Mouse (Mus musculus): Measurements from ENCODE around the gene Ppp4r3b.

Gene Ppp4r3b

DNA sequence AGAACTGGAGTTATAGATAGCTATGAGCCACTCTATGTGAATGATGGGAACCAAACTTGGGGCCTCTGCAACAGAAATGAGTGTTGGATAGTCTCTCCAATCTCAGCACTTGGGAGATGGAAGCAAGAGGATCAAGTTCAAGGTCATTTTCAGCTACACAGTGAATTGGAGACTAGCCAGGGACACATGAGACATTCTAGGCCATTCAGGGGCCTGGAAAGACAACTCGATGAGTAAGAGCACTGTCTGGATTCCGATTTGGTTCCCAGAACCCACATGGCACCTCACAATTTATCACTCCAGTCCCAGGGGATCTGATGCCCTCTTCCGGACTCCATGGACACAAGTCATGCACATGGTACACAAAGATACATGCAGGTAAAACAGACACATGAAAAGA, 65.9 kb downstream of the Ppp4r3b start:
- no peak for DNase-seq

DNA sequence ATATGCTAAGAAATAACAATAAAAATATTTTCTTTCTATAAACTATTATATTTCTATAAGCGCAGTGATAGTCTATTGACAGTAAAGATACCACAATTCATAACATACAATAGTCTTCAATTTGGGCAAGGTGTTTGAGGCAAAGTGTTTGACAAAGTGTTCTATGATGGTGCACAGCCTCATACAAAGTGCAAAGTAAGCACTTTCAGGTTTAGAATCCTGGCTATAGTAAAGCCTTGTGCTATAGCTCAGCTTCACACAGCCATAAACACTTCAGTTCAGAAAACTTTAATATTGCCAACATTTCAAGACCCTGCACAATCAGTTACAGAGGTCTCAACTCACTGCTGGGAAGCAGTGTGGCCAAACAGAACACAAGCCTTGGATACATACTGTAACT, 66.7 kb downstream of the Ppp4r3b start:
- DNase-seq, result no peak

DNA sequence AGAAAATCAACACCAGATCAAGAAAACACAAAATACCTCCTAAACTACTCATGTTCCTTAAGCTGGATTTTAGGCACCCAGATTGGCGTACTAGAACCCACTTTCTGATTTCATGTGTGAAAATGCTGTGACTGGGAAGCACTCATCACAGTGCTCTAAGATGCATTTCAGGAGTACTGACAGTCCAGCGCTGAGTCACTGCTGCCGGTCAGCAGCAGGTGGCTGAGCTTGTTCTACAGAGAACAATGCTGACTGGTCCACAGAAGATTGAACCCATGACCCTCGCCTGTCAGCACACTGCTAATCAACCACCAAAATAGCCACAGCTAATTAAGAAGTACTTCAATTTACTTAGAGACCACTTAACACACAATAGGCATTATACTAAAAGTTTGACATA, 69.3 kb downstream of the Ppp4r3b start:
- DNase-seq, result no peak

DNA sequence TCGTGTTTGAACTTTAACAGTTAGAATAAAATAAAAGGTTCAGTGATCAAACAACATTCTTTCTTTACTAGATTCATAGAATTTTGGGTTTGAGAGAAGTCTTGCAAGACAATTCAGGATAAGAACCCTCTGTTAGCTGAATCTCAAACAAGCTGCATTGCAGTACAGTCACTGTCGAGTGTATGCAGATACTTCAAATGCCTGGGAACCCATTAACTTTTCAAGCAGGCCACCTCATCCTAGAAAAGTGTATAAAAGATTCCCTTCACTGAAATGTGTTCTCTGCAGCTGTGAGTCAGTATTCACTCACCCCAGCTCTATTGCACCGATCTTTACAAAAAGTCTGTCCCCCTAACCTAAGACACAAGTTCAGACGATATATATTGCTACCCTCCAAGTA, 73.3 kb downstream of the Ppp4r3b start:
- no peak for DNase-seq

DNA sequence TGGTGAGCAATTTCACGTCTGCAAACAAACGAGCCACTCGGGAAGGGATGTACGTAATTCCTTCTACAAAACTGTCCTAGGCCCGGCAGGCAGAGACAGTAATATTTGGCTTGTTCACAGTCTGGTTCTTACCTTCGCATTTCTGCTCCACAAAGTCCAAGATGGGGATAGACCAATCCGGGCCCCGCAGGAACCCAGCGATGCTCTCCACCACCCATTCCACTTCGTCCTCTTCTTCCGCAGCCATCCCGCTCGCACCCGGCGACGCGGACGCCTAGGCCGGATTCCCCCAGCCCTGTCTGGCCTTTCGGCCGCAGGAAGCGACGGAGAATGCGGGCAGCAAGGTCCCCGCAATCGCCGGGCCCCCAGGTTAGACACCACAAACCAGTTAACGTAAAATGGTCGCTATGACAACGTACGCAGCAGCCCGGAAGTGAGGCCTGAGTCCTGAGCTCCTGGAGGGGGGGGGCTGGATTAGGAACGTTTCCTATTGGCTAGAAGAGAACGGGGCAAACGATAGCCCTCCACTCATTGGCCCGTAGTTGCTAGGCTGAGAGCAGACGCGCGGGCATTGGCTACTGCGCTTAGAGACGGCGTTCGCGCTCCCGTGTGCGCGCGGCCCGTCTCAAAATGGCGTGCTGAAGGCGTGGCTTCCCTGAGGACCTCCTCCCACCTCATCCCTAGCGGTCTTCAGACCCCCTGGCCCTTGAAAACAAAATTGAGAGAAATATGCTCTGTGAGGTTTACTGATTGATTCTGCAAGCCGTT, 74.4 kb downstream of the Ppp4r3b start, which contains the start of gene Cfap36:
TSS of gene Cfap36 (minus strand) at position 527 of the 768 bp plus-strand sequence.
- DNase-seq, result peak; percentile 92 to 96

DNA sequence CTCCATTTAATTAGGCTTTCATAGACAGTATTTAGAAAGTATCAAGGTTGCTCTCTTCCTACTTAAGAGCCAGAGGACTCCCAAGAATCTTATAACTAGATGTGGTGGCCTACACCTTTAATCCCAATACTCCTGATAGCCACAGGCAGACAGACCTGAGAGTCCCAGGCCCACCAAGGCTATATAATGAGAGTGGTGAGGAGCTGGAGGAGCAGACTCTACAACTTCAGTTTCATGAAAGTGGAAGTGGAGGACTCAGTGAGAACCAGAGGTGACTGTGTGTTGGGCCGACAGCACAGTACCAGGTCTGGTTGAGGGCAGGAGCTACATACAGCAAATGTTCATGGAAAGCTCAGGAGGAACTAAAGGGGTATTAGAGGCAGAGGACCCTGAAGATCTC, 75.0 kb downstream of the Ppp4r3b start:
- DNase-seq, result peak in 1 of 2 experiments; percentile 7

DNA sequence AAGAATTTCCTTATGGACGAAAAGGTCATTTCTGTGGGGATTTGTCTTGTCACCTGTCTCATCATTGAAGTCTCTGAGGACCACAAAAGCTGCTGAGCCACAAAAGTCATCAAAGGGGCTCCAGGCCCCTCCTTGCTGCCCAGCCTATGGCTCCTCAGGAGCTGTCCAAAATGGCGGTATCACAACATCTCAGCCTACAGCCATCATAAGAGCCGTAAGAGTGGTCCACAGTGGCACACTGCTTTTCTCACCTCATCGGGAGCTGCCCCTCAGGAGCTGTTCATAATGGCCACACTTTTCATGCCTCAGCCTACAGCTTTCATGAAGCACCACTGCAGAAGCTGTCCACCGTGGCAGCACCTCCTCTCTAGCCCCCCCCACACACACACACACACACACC, 75.7 kb downstream of the Ppp4r3b start:
- no peak for DNase-seq

DNA sequence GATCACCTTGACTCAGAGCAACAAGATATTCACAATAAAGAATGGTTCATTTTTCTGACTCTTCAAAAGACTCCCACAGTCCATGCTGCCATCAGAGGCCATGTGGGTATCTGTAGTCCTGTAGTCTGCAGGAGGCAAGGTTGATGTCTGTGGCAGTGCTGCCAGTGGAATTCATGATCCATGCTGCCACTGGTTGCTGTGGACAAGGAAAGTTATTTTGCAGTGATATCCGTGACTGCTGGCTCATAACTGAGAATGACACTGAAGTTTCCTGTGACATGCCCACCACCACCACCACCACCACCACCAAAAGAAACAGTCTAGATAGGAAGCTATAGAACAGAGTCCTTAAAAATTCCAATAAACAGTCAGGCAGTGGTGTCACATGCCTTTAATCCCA, 82.0 kb downstream of the Ppp4r3b start:
- DNase-seq, result no peak

DNA sequence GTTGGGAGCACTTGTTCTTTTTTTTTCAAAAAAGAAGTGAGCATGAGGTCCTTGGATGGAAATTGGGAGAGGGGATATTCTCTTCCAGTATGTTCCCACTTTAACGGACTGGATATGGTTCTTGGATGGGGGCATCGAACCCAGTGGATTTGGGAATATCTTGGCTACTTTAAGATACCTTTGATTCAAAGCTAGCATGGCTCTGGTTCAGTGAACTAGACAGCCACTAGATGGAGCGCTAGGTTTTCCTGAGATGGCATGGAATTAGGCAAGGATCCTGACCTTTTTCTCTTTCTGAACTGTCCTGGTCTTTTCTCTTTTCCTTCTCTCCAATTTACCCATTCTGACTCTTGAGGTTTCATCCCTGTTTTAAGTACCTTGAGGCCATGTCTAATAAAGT, 95.1 kb downstream of the Ppp4r3b start:
- peak; percentile 53 to 56 for DNase-seq
